Mouse (Mus musculus): ENCODE results near the gene Olfr1368. TPM values are rescaled to one million over a fixed set of nuclear protein-coding genes. Genes with fewer than 3 reads are reported as not detected.

Olfr1368 gene
- not detected in 2 replicates for polyA plus RNA-seq (2015; fragmentation: Nextera tagmentation; extraction: Ambion mirVana)

DNA sequence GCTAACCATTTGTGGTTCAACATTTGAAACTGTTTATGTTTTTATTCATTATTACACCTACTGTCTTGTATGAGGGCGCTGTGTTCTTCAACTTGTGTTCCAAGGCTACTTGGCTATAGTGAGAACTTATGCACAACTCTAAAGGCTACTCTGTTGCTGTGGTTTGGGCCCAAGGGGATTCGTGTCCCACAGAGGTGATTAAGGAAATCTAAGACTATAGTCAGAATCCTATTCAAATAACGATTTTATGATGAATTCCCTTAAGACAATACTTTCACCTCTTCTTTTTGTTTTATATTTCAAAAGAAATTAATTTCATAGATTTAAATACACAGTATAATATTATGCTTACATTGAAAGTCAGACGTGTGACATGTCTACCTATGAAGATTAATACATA is at the start of gene Olfr1368:
Gene Olfr1368 (minus strand): TSS at position 101 of the 400 bp plus-strand sequence.

DNA sequence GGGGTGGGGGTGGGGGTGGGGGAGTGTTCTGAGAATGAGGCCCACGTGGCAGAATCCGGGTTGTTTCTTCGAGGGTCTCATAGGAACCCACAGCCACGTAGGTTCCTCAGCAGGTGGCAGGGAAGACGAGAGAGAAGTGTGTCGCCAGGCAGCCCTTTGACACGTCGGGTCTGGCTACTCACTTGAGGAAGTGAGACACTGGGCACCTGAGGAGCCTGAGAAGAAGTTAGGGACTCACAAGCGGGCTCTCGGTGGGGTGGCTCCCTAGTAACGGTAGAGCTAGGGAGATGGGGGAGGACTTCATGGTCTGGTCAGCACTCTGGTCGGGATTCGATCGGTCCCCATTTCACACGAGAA is 33.7 kb upstream of the Olfr1368 start, which contains the start of gene Trim27:
Gene Trim27 (plus strand): TSS at position 79 of the 357 bp plus-strand sequence.

DNA sequence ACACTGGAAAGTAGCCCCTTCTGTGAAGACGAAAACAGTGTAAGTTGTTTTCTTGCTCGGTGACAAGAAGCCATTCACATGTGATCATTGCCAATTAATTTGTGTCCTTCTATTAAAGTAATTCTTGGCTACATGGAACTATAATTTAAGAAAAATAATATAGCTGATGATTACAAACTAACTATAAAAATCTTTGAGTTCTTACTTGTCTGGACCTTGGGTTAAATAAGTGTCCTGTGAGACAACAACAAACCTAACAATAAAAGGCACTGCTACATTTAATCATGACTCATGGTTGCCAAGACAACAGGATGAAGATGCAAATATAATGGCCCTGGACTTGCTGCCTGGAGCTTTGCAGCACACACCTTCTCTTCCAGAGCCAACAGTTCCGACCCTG is 16.3 kb downstream of the Olfr1368 start, which contains the start of gene Olfr263:
Gene Olfr263 (plus strand): TSS at position 301 of the 400 bp plus-strand sequence.

DNA sequence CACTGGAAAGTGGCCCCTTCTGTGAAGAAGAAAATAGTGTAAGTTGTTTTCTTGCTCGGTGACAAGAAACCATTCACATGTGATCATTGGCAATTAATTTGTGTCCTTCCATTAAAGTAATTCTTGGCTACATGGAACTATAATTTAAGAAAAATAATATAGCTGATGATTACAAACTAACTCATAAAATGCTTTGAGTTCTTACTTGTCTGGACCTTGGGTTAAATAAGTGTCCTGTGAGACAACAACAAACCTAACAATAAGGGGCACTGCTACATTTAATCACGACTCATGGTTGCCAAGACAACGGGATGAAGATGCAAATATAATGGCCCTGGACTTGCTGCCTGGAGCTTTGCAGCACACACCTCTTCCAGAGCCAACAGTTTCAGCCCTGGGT is 34.5 kb downstream of the Olfr1368 start, which contains the start of gene Olfr1369-ps1:
Gene Olfr1369-ps1 (plus strand): TSS at position 301 of the 400 bp plus-strand sequence.

Other genes starting within 250 kb of the Olfr1368 start
- gene Olfr1370, start 70.9 kb downstream of the Olfr1368 start, polyA plus RNA-seq (2015; fragmentation: Nextera tagmentation; extraction: Ambion mirVana): not detected in 2 replicates
- not detected in 2 replicates for gene Olfr1369-ps1, start 34.4 kb downstream of the Olfr1368 start, polyA plus RNA-seq (2015; fragmentation: Nextera tagmentation; extraction: Ambion mirVana)
- gene Olfr263, start 16.2 kb downstream of the Olfr1368 start, polyA plus RNA-seq (2015; fragmentation: Nextera tagmentation; extraction: Ambion mirVana): not detected in 2 replicates
- gene Trim27, start 33.6 kb upstream of the Olfr1368 start, polyA plus RNA-seq (2015; fragmentation: Nextera tagmentation; extraction: Ambion mirVana): 65.5 and 66.4 TPM in 2 replicates
- gene Gpx5, start 146.9 kb upstream of the Olfr1368 start, polyA plus RNA-seq (2015; fragmentation: Nextera tagmentation; extraction: Ambion mirVana): not detected in 2 replicates
- gene Gpx6, start 166.3 kb upstream of the Olfr1368 start, polyA plus RNA-seq (2015; fragmentation: Nextera tagmentation; extraction: Ambion mirVana): not detected in 2 replicates
- gene Olfr1367, start 201.0 kb upstream of the Olfr1368 start, polyA plus RNA-seq (2015; fragmentation: Nextera tagmentation; extraction: Ambion mirVana): not detected in 2 replicates
- 4.6 and 4.9 TPM in 2 replicates for gene Zscan12, start 217.0 kb upstream of the Olfr1368 start, polyA plus RNA-seq (2015; fragmentation: Nextera tagmentation; extraction: Ambion mirVana)

All from urinary bladder, postnatal 0 days (tissue).